Mouse (Mus musculus): Measurements from ENCODE around the gene Plxna3.

Gene Plxna3

GRCm38 (mm10) chrX:74368209-74368909 is 39.5 kb downstream of the Plxna3 start:
- DNase-seq, result peak; percentile 79 to 91

GRCm38 (mm10) chrX:74372888-74373549 is 44.2 kb downstream of the Plxna3 start, which contains the start of the genes Ubl4a and Slc10a3:
Ubl4a (minus strand) TSS chrX:74373218.
Slc10a3 (minus strand) TSS chrX:74373349.
- peak; percentile 90 to 96 for DNase-seq

GRCm38 (mm10) chrX:74384451-74384850 is 55.6 kb downstream of the Plxna3 start:
- DNase-seq, result no peak

- no peak for DNase-seq
Observed at GRCm38 (mm10) chrX:74388153-74388552, 59.3 kb downstream of the Plxna3 start.

- DNase-seq, result peak; percentile 86 to 94
Observed at GRCm38 (mm10) chrX:74392535-74393443, 63.9 kb downstream of the Plxna3 start, which contains the start of the genes Fam3a and Ikbkg. Fam3a (minus strand) TSS chrX:74393272. Ikbkg (plus strand) TSS chrX:74393290.
